Mouse (Mus musculus): Measurements from ENCODE around the gene Plcb1. TPM values are rescaled to one million over a fixed set of nuclear protein-coding genes. Genes with fewer than 3 reads are reported as not detected.
A peak's percentile ranks its signal among the peaks of the same experiment; 100 is the strongest.

Plcb1 gene
- polyA plus RNA-seq, 1 experiment from 2014 or later = 11.8 TPM

DNA sequence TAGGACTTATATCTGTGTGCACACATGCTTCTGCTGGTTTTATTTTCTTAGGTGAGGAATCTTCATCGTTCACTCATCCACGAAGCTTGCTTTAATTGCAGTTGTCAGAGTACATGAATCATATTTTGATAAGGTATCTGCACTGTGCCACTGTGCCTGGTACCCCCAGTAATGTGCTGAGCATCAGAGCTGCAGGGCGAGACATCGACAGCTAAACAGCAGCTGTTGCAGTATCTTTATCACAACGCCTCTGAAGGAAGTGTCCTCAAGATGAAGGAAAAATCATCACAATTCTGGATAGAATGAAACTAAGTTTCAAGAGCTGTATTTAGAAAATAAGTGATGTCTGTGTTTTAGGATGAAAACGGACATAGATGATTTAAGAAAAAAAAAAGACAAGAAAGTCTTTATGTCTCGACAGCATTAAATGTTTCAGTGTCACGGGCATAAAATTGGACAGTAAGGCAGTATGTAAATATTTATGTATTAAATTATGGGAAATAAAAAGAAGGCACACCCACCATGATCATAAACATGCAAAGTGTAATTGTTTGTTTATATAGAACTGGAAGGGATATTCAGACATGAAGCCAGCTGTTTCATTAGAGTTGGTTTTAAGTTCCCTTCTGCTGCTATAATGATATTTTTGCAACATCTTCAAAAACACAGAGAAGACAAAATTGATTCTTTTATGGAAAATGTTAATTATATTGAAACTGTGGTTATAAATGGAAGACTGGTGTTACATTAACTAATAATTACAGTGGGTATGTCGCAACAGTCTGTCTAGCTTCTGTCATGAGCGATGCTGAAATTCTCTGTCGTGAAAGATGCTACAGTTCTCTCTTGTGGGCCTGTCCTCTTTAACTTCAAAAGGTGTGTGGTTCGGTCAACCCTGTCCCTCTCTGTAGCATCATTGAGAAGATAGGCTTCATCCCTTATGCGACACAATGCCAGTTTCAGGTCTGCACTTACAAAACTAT lies 65.6 kb downstream of the Plcb1 start:
- peak; percentile 71 for ATAC-seq (ENCODE audit: low read depth)
- peak overlapping the region; percentile 20; the same call in 1 of the 2 replicates for H3K4me2 ChIP-seq (ENCODE audit: low read depth, low read length)
- 53% methylated on average over 13 of the region's 13 CpGs for WGBS

DNA sequence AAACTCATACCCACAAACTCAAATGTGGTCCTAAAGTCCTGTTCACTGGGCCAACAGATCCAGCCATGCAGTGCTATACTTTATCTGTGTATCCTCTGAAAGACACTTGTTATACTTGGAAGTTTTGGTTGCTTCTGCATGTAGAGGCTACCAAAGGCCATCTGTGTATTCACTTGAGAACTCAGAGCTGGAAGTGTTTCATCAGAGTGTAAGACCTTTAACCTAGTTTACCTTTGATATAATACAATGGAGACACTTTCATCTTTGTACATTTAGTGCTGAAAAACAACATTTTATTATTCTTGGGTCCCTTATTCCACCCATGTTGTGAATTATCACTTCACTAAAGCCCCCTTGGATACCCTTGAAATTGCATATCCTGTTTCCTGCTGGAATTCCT lies 70.4 kb downstream of the Plcb1 start:
- 0 out of 2 replicates have a peak, but pooled peaks cover 6% of the 10 kb centered on the region for H3K4me1 ChIP-seq (replicated peaks; ENCODE audit: control insufficient read depth, insufficient read depth, low read length)
- ATAC-seq (ENCODE audit: low read depth) = no peak

More for the DNA sequence above, 65.6 kb downstream of the Plcb1 start:
- Histone ChIP-seq H3K27me3 (ENCODE audit: control insufficient read depth, insufficient read depth, low read depth, low read length) (no peaks in the 10 kb centered on the region), H3K9ac (ENCODE audit: low read length) (no peak overlapping the region), H3K27ac (ENCODE audit: low read length) (0 out of 2 replicates have a peak overlapping the region, but pooled peaks have one; percentile 17), H3K36me3 (ENCODE audit: control insufficient read depth, insufficient read depth, low read length) (no peaks in the 10 kb centered on the region), H3K4me3 (ENCODE audit: low read length) (no peak overlapping the region), H3K4me1 (replicated peaks; ENCODE audit: control insufficient read depth, insufficient read depth, low read length) (0 out of 2 replicates have a peak, but pooled peaks cover 7% of the 10 kb centered on the region), H3K9me3 (ENCODE audit: control insufficient read depth, low read length) (no peaks in the 10 kb centered on the region)

GRCm38 (mm10) chr2:134856691-134857090 lies 70.8 kb downstream of the Plcb1 start:
- no peak overlapping the region for H3K9ac ChIP-seq (ENCODE audit: low read length)
- no peaks in the 10 kb centered on the region for H3K27me3 ChIP-seq (ENCODE audit: control insufficient read depth, insufficient read depth, low read depth, low read length)
- H3K4me3 ChIP-seq (ENCODE audit: low read length) = no peak overlapping the region
- H3K36me3 ChIP-seq (ENCODE audit: control insufficient read depth, insufficient read depth, low read length) = no peaks in the 10 kb centered on the region
- no peak overlapping the region for H3K4me2 ChIP-seq (ENCODE audit: low read depth, low read length)
- H3K4me1 ChIP-seq (replicated peaks; ENCODE audit: control insufficient read depth, insufficient read depth, low read length) = 0 out of 2 replicates have a peak, but pooled peaks cover 6% of the 10 kb centered on the region
- 41% methylated on average over 2 of the region's 2 CpGs for WGBS
- ATAC-seq (ENCODE audit: low read depth) = no peak
- no peaks in the 10 kb centered on the region for H3K9me3 ChIP-seq (ENCODE audit: control insufficient read depth, low read length)
- no peak overlapping the region for H3K27ac ChIP-seq (ENCODE audit: low read length)

More for the DNA sequence above, 70.4 kb downstream of the Plcb1 start:
- Histone ChIP-seq H3K27me3 (ENCODE audit: control insufficient read depth, insufficient read depth, low read depth, low read length) (no peaks in the 10 kb centered on the region), H3K27ac (ENCODE audit: low read length) (no peak overlapping the region), H3K9me3 (ENCODE audit: control insufficient read depth, low read length) (no peaks in the 10 kb centered on the region), H3K4me3 (ENCODE audit: low read length) (no peak overlapping the region), H3K36me3 (ENCODE audit: control insufficient read depth, insufficient read depth, low read length) (no peaks in the 10 kb centered on the region), H3K9ac (ENCODE audit: low read length) (no peak overlapping the region), H3K4me2 (ENCODE audit: low read depth, low read length) (no peak overlapping the region)

- Histone ChIP-seq H3K27me3 (ENCODE audit: control insufficient read depth, insufficient read depth, low read depth, low read length) (no peaks in the 10 kb centered on the region), H3K36me3 (ENCODE audit: control insufficient read depth, insufficient read depth, low read length) (no peaks in the 10 kb centered on the region), H3K4me2 (ENCODE audit: low read depth, low read length) (no peak overlapping the region), H3K9me3 (ENCODE audit: control insufficient read depth, low read length) (no peaks in the 10 kb centered on the region), H3K9ac (ENCODE audit: low read length) (no peak overlapping the region), H3K27ac (ENCODE audit: low read length) (peak overlapping the region; percentile 27; the same call in 1 of the 2 replicates), H3K4me3 (ENCODE audit: low read length) (no peak overlapping the region), H3K4me1 (replicated peaks; ENCODE audit: control insufficient read depth, insufficient read depth, low read length) (peaks cover 15% of the 10 kb centered on the region)
- ATAC-seq (ENCODE audit: low read depth) = no peak
- 51% methylated on average over 7 of the region's 7 CpGs for WGBS
These were observed 79.2 kb downstream of the Plcb1 start for GRCm38 (mm10) chr2:134864985-134865645.

GRCm38 (mm10) chr2:134867381-134867780 lies 81.5 kb downstream of the Plcb1 start:
- Histone ChIP-seq H3K9me3 (ENCODE audit: control insufficient read depth, low read length) (no peaks in the 10 kb centered on the region), H3K27me3 (ENCODE audit: control insufficient read depth, insufficient read depth, low read depth, low read length) (no peaks in the 10 kb centered on the region), H3K4me2 (ENCODE audit: low read depth, low read length) (no peak overlapping the region), H3K27ac (ENCODE audit: low read length) (no peak overlapping the region), H3K4me3 (ENCODE audit: low read length) (no peak overlapping the region), H3K9ac (ENCODE audit: low read length) (no peak overlapping the region), H3K36me3 (ENCODE audit: control insufficient read depth, insufficient read depth, low read length) (no peaks in the 10 kb centered on the region), H3K4me1 (replicated peaks; ENCODE audit: control insufficient read depth, insufficient read depth, low read length) (peaks cover 23% of the 10 kb centered on the region)
- no peak for ATAC-seq (ENCODE audit: low read depth)
- 91% methylated on average over 6 of the region's 6 CpGs for WGBS

DNA sequence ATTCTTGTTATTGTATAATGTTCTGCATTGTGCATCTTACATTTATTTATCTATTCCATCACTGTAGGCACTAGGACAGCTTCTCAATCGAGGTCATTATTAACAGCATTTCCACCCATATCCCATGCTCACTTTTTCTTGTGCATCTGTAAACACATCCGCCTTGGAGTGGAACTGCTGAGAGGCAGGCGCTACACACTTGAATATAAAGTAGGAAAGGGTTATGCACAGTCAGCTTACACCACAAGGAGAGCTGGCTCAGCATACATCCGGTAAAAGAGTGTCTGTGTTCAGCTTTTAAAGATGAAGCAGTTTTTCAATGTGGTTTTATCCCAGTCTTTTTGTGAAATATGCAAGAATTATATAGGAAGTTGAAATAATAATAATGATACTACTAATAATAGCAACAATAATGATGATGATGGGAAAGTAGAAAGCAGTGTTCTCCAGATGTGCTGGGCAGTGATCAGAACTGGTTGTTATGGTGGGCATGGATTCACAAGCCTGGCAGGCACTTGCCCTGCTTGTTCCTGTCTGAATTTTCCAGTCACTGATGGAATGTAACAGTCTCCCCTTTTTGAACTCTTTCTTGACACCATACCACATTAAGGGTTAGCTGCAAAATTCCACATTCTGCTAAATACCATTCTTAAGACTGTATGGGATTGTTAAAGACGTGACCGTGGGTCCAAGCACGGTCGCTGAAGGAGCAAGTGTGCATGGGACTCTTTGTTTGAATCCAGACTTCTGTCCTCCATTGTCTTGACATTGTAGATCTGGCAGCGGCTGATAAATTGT lies 86.0 kb downstream of the Plcb1 start:
- peak overlapping the region; percentile 75 for H3K27ac ChIP-seq (ENCODE audit: low read length)
- no peaks in the 10 kb centered on the region for H3K9me3 ChIP-seq (ENCODE audit: control insufficient read depth, low read length)
- peaks cover 16% of the 10 kb centered on the region for H3K4me1 ChIP-seq (replicated peaks; ENCODE audit: control insufficient read depth, insufficient read depth, low read length)
- no peak overlapping the region for H3K9ac ChIP-seq (ENCODE audit: low read length)
- H3K27me3 ChIP-seq (ENCODE audit: control insufficient read depth, insufficient read depth, low read depth, low read length) = no peaks in the 10 kb centered on the region
- peak overlapping the region; percentile 25 for H3K4me2 ChIP-seq (ENCODE audit: low read depth, low read length)
- peak; percentile 51; the same call in 1 of the 2 replicates for ATAC-seq (ENCODE audit: low read depth)
- H3K36me3 ChIP-seq (ENCODE audit: control insufficient read depth, insufficient read depth, low read length) = no peaks in the 10 kb centered on the region
- H3K4me3 ChIP-seq (ENCODE audit: low read length) = no peak overlapping the region
- 36% methylated on average over 9 of the region's 9 CpGs for whole genome bisulfite sequencing

GRCm38 (mm10) chr2:134872490-134872781 lies 86.6 kb downstream of the Plcb1 start:
- peak; percentile 84 for ATAC-seq (ENCODE audit: low read depth)
- Histone ChIP-seq H3K36me3 (ENCODE audit: control insufficient read depth, insufficient read depth, low read length) (no peaks in the 10 kb centered on the region), H3K4me2 (ENCODE audit: low read depth, low read length) (peak overlapping the region; percentile 25), H3K4me1 (replicated peaks; ENCODE audit: control insufficient read depth, insufficient read depth, low read length) (peaks cover 16% of the 10 kb centered on the region), H3K9ac (ENCODE audit: low read length) (no peak overlapping the region), H3K4me3 (ENCODE audit: low read length) (no peak overlapping the region), H3K27me3 (ENCODE audit: control insufficient read depth, insufficient read depth, low read depth, low read length) (no peaks in the 10 kb centered on the region), H3K9me3 (ENCODE audit: control insufficient read depth, low read length) (no peaks in the 10 kb centered on the region), H3K27ac (ENCODE audit: low read length) (peak overlapping the region; percentile 75)

- Histone ChIP-seq H3K27me3 (ENCODE audit: control insufficient read depth, insufficient read depth, low read depth, low read length) (no peaks in the 10 kb centered on the region), H3K9ac (ENCODE audit: low read length) (no peak overlapping the region), H3K4me1 (replicated peaks; ENCODE audit: control insufficient read depth, insufficient read depth, low read length) (peaks cover 4% of the 10 kb centered on the region; the same call in 1 of the 2 replicates), H3K4me2 (ENCODE audit: low read depth, low read length) (no peak overlapping the region), H3K27ac (ENCODE audit: low read length) (no peak overlapping the region), H3K9me3 (ENCODE audit: control insufficient read depth, low read length) (no peaks in the 10 kb centered on the region), H3K4me3 (ENCODE audit: low read length) (no peak overlapping the region), H3K36me3 (ENCODE audit: control insufficient read depth, insufficient read depth, low read length) (no peaks in the 10 kb centered on the region)
- ATAC-seq (ENCODE audit: low read depth) = no peak
- WGBS = 86% methylated on average over 4 of the region's 4 CpGs
These were observed 91.3 kb downstream of the Plcb1 start for GRCm38 (mm10) chr2:134877148-134877547.
